Mouse (Mus musculus): ENCODE measurements around the gene Chat. TPM values are rescaled to one million over a fixed set of nuclear protein-coding genes. Genes with fewer than 3 reads are reported as not detected.
A peak's percentile ranks its signal among the peaks of the same experiment; 100 is the strongest.
"Not testable (repeated sequence)": the region's sequence is repeated elsewhere in the genome, so short reads cannot be mapped to it uniquely, and the experiment has no call there.

The Chat gene
- polyA plus RNA-seq, 1 experiment from 2014 or later: not detected

GRCm38 (mm10) chr14:32463211-32464040, 2.4 kb downstream of the Chat start:
- peak; percentile 2 for DNase-seq (ENCODE audit: low spot score)

GRCm38 (mm10) chr14:32452552-32452951, 13.2 kb downstream of the Chat start:
- no peak for DNase-seq (ENCODE audit: low spot score)

GRCm38 (mm10) chr14:32446989-32447388, 18.8 kb downstream of the Chat start:
- no peak for DNase-seq (ENCODE audit: low spot score)

GRCm38 (mm10) chr14:32443446-32443845, 22.3 kb downstream of the Chat start:
- DNase-seq (ENCODE audit: low spot score): no peak

- DNase-seq (ENCODE audit: low spot score): no peak
These were observed 26.0 kb downstream of the Chat start for GRCm38 (mm10) chr14:32439744-32440143.

GRCm38 (mm10) chr14:32439316-32439715, 26.5 kb downstream of the Chat start:
- no peak for DNase-seq (ENCODE audit: low spot score)

- no peak for DNase-seq (ENCODE audit: low spot score)
These were observed 28.4 kb downstream of the Chat start for GRCm38 (mm10) chr14:32437352-32437793.

GRCm38 (mm10) chr14:32429030-32429602, 36.7 kb downstream of the Chat start:
- DNase-seq (ENCODE audit: low spot score): no peak

- DNase-seq (ENCODE audit: low spot score): no peak
These were observed 41.8 kb downstream of the Chat start for GRCm38 (mm10) chr14:32423946-32424345.

- no peak for DNase-seq (ENCODE audit: low spot score)
These were observed 47.0 kb downstream of the Chat start for GRCm38 (mm10) chr14:32418747-32419146.

GRCm38 (mm10) chr14:32412075-32412474, 53.7 kb downstream of the Chat start:
- no peak for DNase-seq (ENCODE audit: low spot score)

GRCm38 (mm10) chr14:32410084-32410483, 55.7 kb downstream of the Chat start:
- no peak for DNase-seq (ENCODE audit: low spot score)

- DNase-seq (ENCODE audit: low spot score): not testable (repeated sequence)
These were observed 60.4 kb downstream of the Chat start for GRCm38 (mm10) chr14:32405399-32405798.

- DNase-seq (ENCODE audit: low spot score): peak; percentile 26
These were observed 77.6 kb downstream of the Chat start, which contains the start of gene 1700024G13Rik for GRCm38 (mm10) chr14:32388196-32388595. Gene 1700024G13Rik, minus strand, starts transcription at chr14:32388391.

GRCm38 (mm10) chr14:32381619-32382018, 84.2 kb downstream of the Chat start:
- DNase-seq (ENCODE audit: low spot score): no peak

- DNase-seq (ENCODE audit: low spot score): no peak
These were observed 84.7 kb downstream of the Chat start for GRCm38 (mm10) chr14:32381066-32381465.

GRCm38 (mm10) chr14:32380099-32380480, 85.7 kb downstream of the Chat start:
- no peak for DNase-seq (ENCODE audit: low spot score)

- DNase-seq (ENCODE audit: low spot score): no peak
These were observed 86.2 kb downstream of the Chat start for GRCm38 (mm10) chr14:32379395-32380098.

GRCm38 (mm10) chr14:32372510-32372909, 93.3 kb downstream of the Chat start:
- no peak for DNase-seq (ENCODE audit: low spot score)

- no peak for DNase-seq (ENCODE audit: low spot score)
These were observed 96.0 kb downstream of the Chat start for GRCm38 (mm10) chr14:32369756-32370155.

GRCm38 (mm10) chr14:32364359-32364758, 101.4 kb downstream of the Chat start:
- DNase-seq (ENCODE audit: low spot score): no peak
